Mouse (Mus musculus) left cerebral cortex, postnatal 10 days (tissue): Measurements from ENCODE around the gene Serinc2. TPM values are rescaled to one million over a fixed set of nuclear protein-coding genes. Genes with fewer than 3 reads are reported as not detected.

Experiments
- DNase-seq, 2 experiments: peaks; one replicate each; pipeline ENCODE4 v3.0.0; 2021 to 2022; ENCODE audit warnings: low spot score in 2 of 2, mixed read lengths in 1 of 2; ENCODE audit errors: extremely low spot score in 1 of 2
- intact Hi-C: fragments of 180-260 bp; cut with DNase I; formaldehyde crosslinking; loops from one replicate; pipeline ENCODE4 v1.15.1; 2025
- total RNA-seq, 2 experiments: library from RNA; stranded (reverse); gene quantifications; 2 replicates each; pipeline ENCODE4 v1.2.3; 2021

Serinc2 gene
- 1 to 10 TPM; 2.9 to 3.1 TPM for total RNA-seq

- intact Hi-C loops, result no loop called here
- no peak for DNase-seq
These were observed at the start of gene Serinc2 for GRCm38 (mm10) chr4:130279105-130279504. TSS of gene Serinc2 (minus strand) at chr4:130279205.

- intact Hi-C loops, result no loop called here
- DNase-seq, result no peak
These were observed 48.4 kb upstream of the Serinc2 start for GRCm38 (mm10) chr4:130327366-130327765.

GRCm38 (mm10) chr4:130325446-130325845, 46.4 kb upstream of the Serinc2 start:
- intact Hi-C loops, result no loop called here
- no peak for DNase-seq

- intact Hi-C loops, result no loop called here
- no peak for DNase-seq
These were observed 44.6 kb upstream of the Serinc2 start for GRCm38 (mm10) chr4:130323607-130324006.

- DNase-seq, result no peak
- intact Hi-C loops, result no loop called here
These were observed 44.2 kb upstream of the Serinc2 start for GRCm38 (mm10) chr4:130323165-130323564.

GRCm38 (mm10) chr4:130322567-130322966, 43.6 kb upstream of the Serinc2 start:
- DNase-seq, result no peak
- intact Hi-C loops, result no loop called here

- intact Hi-C loops, result no loop called here
- DNase-seq, result no peak
These were observed 42.6 kb upstream of the Serinc2 start for GRCm38 (mm10) chr4:130321640-130322039.

- intact Hi-C loops, result no loop called here
- DNase-seq, result no peak
These were observed 40.6 kb upstream of the Serinc2 start for GRCm38 (mm10) chr4:130319564-130319963.

GRCm38 (mm10) chr4:130318122-130318521, 39.1 kb upstream of the Serinc2 start:
- intact Hi-C loops, result no loop called here
- no peak for DNase-seq

- DNase-seq, result no peak
- intact Hi-C loops, result no loop called here
These were observed 37.7 kb upstream of the Serinc2 start for GRCm38 (mm10) chr4:130316691-130317090.

- intact Hi-C loops, result no loop called here
- DNase-seq, result no peak
These were observed 36.9 kb upstream of the Serinc2 start for GRCm38 (mm10) chr4:130315771-130316527.

GRCm38 (mm10) chr4:130313552-130313951, 34.5 kb upstream of the Serinc2 start:
- DNase-seq, result no peak
- intact Hi-C loops, result no loop called here

GRCm38 (mm10) chr4:130312526-130312925, 33.5 kb upstream of the Serinc2 start:
- no peak for DNase-seq
- intact Hi-C loops, result no loop called here

GRCm38 (mm10) chr4:130309254-130309653, 30.2 kb upstream of the Serinc2 start:
- intact Hi-C loops, result loop anchor here (5.0 kb wide), 1 partner anchor 112 kb away; no protein-coding TSS in a partner anchor

GRCm38 (mm10) chr4:130308231-130309081, 29.5 kb upstream of the Serinc2 start, which contains the start of the genes Fabp3 and Gm10570:
TSS of gene Fabp3 (plus strand) at chr4:130308595.
TSS of gene Gm10570 (minus strand) at chr4:130308674.
- DNase-seq, result peak; percentile 70 to 85

More at GRCm38 (mm10) chr4:130309254-130309653, 30.2 kb upstream of the Serinc2 start:
- DNase-seq, result no peak

GRCm38 (mm10) chr4:130307851-130308230, 28.8 kb upstream of the Serinc2 start:
- peak; percentile 34 to 78 for DNase-seq

More at GRCm38 (mm10) chr4:130308231-130309081, 29.5 kb upstream of the Serinc2 start, which contains the start of the genes Fabp3 and Gm10570:
- intact Hi-C loops, result loop anchor here (5.0 kb wide), 1 partner anchor 111 kb away; no protein-coding TSS in a partner anchor

GRCm38 (mm10) chr4:130306796-130307630, 28.0 kb upstream of the Serinc2 start:
- no peak for DNase-seq
- intact Hi-C loops, result loop anchor here (5.0 kb wide), 1 partner anchor 110 kb away; no protein-coding TSS in a partner anchor

More at GRCm38 (mm10) chr4:130307851-130308230, 28.8 kb upstream of the Serinc2 start:
- intact Hi-C loops, result loop anchor here (5.0 kb wide), 1 partner anchor 111 kb away; no protein-coding TSS in a partner anchor

- intact Hi-C loops, result loop anchor here (5.0 kb wide), 1 partner anchor 107 kb away; no protein-coding TSS in a partner anchor
- DNase-seq, result no peak
These were observed 25.7 kb upstream of the Serinc2 start for GRCm38 (mm10) chr4:130304746-130305145.
